Mouse (Mus musculus) lung, adult 2 months (tissue): ENCODE data around the gene Eif4h. TPM values are rescaled to one million over a fixed set of nuclear protein-coding genes. Genes with fewer than 3 reads are reported as not detected.
A peak's percentile ranks its signal among the peaks of the same experiment; 100 is the strongest.
"Not testable (repeated sequence)": the region's sequence is repeated elsewhere in the genome, so short reads cannot be mapped to it uniquely, and the experiment has no call there.

Source experiments
- DNase-seq: peaks from one replicate; pipeline ENCODE4 v3.0.0; 2022
- H3K4me1 ChIP-seq: fragments of 200-500 bp; 2 replicates; pipeline ENCODE4 v1.6.1; 2011; ENCODE audit warnings: low read length; ENCODE audit not compliant: control insufficient read depth, insufficient read depth
- H3K4me3 ChIP-seq: fragments of 200-500 bp; replicated peaks from 2 replicates; pipeline ENCODE3; 2011; ENCODE audit warnings: low read depth, mild to moderate bottlenecking, control low read depth, low read length; ENCODE audit errors: extremely low read depth
- CTCF ChIP-seq: fragments of 200-500 bp; IDR thresholded peaks from 2 replicates; pipeline ENCODE4 v1.5.1; 2011; ENCODE audit warnings: mild to moderate bottlenecking, low read length, control low read depth; ENCODE audit not compliant: insufficient read depth
- POLR2A ChIP-seq: fragments of 200-500 bp; IDR thresholded peaks from 2 replicates; pipeline ENCODE4 v1.6.1; 2011; ENCODE audit warnings: low read depth, mild to moderate bottlenecking, control low read depth, low read length, borderline replicate concordance; ENCODE audit errors: extremely low read depth
- WGBS: fragments of 180-500 bp; shearing (Covaris S2); methylation state at CpG from one replicate; pipeline ENCODE4 v1.1.7; 2018; 5-methylcytosine and 5-hydroxymethylcytosine counted together
- polyA plus RNA-seq: library from polyadenylated mRNA; depleted of rRNA; stranded (reverse); fragments of >200 nt; gene quantifications from 2 replicates; pipeline ENCODE4 v1.2.3, GENCODE M21; 2012

The Eif4h gene
- polyA plus RNA-seq, 1 experiment, result 280 TPM

GRCm38 (mm10) chr5:134652015-134652414 is 12.7 kb upstream of the Eif4h start:
- Histone ChIP-seq H3K4me3 (no peak overlapping the region), H3K4me1 (peaks cover 6% of the 10 kb centered on the region; the same call in 1 of the 2 replicates)
- peak; percentile 72 for DNase-seq
- 20% methylated on average over 7 of the region's 7 CpGs for WGBS
- no peak for TF ChIP-seq CTCF
- TF ChIP-seq POLR2A, result no peak

- Histone ChIP-seq H3K4me1 (peaks cover 6% of the 10 kb centered on the region; the same call in 1 of the 2 replicates), H3K4me3 (no peak overlapping the region)
- TF ChIP-seq CTCF (peak; percentile 76), POLR2A (no peak)
- DNase-seq, result peak; percentile 65
- 45% methylated on average over 5 of the region's 5 CpGs for WGBS
Observed at GRCm38 (mm10) chr5:134650926-134651325, 11.6 kb upstream of the Eif4h start.

- peaks cover 15% of the 10 kb centered on the region for H3K4me1 ChIP-seq
- 70% methylated on average over 4 of the region's 4 CpGs for WGBS
- H3K4me3 ChIP-seq, DNase-seq: not testable (repeated sequence)
Observed at GRCm38 (mm10) chr5:134648976-134649375, 9.7 kb upstream of the Eif4h start.

- TF ChIP-seq CTCF (no peak), POLR2A (no peak)
- 87% methylated on average over 2 of the region's 2 CpGs for WGBS
- Histone ChIP-seq H3K4me1 (peaks cover 18% of the 10 kb centered on the region), H3K4me3 (no peak overlapping the region)
- no peak for DNase-seq
Observed at GRCm38 (mm10) chr5:134647394-134647793, 8.1 kb upstream of the Eif4h start.

GRCm38 (mm10) chr5:134646461-134646860 is 7.2 kb upstream of the Eif4h start:
- 76% methylated on average over 4 of the region's 4 CpGs for WGBS
- TF ChIP-seq POLR2A (no peak), CTCF (no peak)
- no peak for DNase-seq

GRCm38 (mm10) chr5:134644643-134645118 is 5.4 kb upstream of the Eif4h start:
- H3K4me1 ChIP-seq, result peaks cover 18% of the 10 kb centered on the region
- 17% methylated on average over 8 of the region's 8 CpGs for WGBS
- no peak overlapping the region for H3K4me3 ChIP-seq
- no peak for TF ChIP-seq CTCF
- TF ChIP-seq POLR2A, result peak; percentile 51; the same call in 1 of the 2 replicates
- DNase-seq, result peak; percentile 59

More at GRCm38 (mm10) chr5:134646461-134646860, 7.2 kb upstream of the Eif4h start:
- H3K4me3 ChIP-seq, result no peak overlapping the region
- peaks cover 16% of the 10 kb centered on the region for H3K4me1 ChIP-seq

GRCm38 (mm10) chr5:134644121-134644520 is 4.8 kb upstream of the Eif4h start:
- H3K4me1 ChIP-seq, result peaks cover 22% of the 10 kb centered on the region
- TF ChIP-seq CTCF (peak; percentile 26; the same call in 1 of the 2 replicates), POLR2A (no peak)
- H3K4me3 ChIP-seq, result no peak overlapping the region
- WGBS, result 41% methylated on average over 1 of the region's 1 CpGs
- no peak for DNase-seq

GRCm38 (mm10) chr5:134640371-134640770 is 1.1 kb upstream of the Eif4h start:
- TF ChIP-seq CTCF (no peak), POLR2A (no peak)
- WGBS, result 91% methylated on average over 2 of the region's 3 CpGs
- no peak for DNase-seq
- Histone ChIP-seq H3K4me1 (peaks cover 30% of the 10 kb centered on the region), H3K4me3 (no peak overlapping the region)

GRCm38 (mm10) chr5:134638461-134639268 is 625 bp downstream of the Eif4h start:
- under 1% methylated on average over 83 of the region's 85 CpGs for WGBS
- H3K4me1 ChIP-seq, result peaks cover 29% of the 10 kb centered on the region
- DNase-seq, result peak; percentile 40

GRCm38 (mm10) chr5:134637820-134638367 is 1.4 kb downstream of the Eif4h start:
- TF ChIP-seq CTCF (no peak), POLR2A (no peak)
- Histone ChIP-seq H3K4me1 (peaks cover 30% of the 10 kb centered on the region), H3K4me3 (peak overlapping the region; percentile 78)
- DNase-seq, result no peak
- WGBS, result 5% methylated on average over 5 of the region's 5 CpGs

More at GRCm38 (mm10) chr5:134638461-134639268, 625 bp downstream of the Eif4h start:
- TF ChIP-seq POLR2A (peak; percentile 15; the same call in 1 of the 2 replicates), CTCF (no peak)
- peak overlapping the region; percentile 78 for H3K4me3 ChIP-seq
